Mouse (Mus musculus) cerebellum, adult 2 months (tissue): ENCODE measurements around the gene Sirpa. TPM values are rescaled to one million over a fixed set of nuclear protein-coding genes. Genes with fewer than 3 reads are reported as not detected.
A peak's percentile ranks its signal among the peaks of the same experiment; 100 is the strongest.

Experiments used
- DNase-seq, 2 experiments: peaks; one replicate each; pipeline ENCODE4 v3.0.0; 2021
- H3K27ac ChIP-seq: fragments of 200-500 bp; 2 replicates; pipeline ENCODE4 v1.5.1; 2012; ENCODE audit warnings: low read length, control low read depth, inconsistent platforms; ENCODE audit not compliant: insufficient read depth
- H3K27me3 ChIP-seq: fragments of 200-500 bp; 2 replicates; pipeline ENCODE4 v1.6.1; 2012; ENCODE audit warnings: inconsistent platforms, mild to moderate bottlenecking, low read length, moderate library complexity; ENCODE audit not compliant: control insufficient read depth, insufficient read depth
- H3K4me1 ChIP-seq: fragments of 200-500 bp; 2 replicates; pipeline ENCODE4 v1.6.1; 2011; ENCODE audit warnings: low read length; ENCODE audit not compliant: control insufficient read depth, insufficient read depth
- H3K4me3 ChIP-seq: fragments of 200-500 bp; replicated peaks from 2 replicates; pipeline ENCODE3; 2011; ENCODE audit warnings: mild to moderate bottlenecking, low read depth, low read length, control low read depth; ENCODE audit not compliant: insufficient read depth
- CTCF ChIP-seq: fragments of 200-500 bp; IDR thresholded peaks from 2 replicates; pipeline ENCODE4 v1.5.1; 2011; ENCODE audit warnings: low read depth, mild to moderate bottlenecking, control low read depth, low read length, moderate library complexity, borderline replicate concordance; ENCODE audit not compliant: insufficient read depth
- POLR2A ChIP-seq: fragments of 200-500 bp; IDR thresholded peaks from 2 replicates; pipeline ENCODE4 v1.6.1; 2011; ENCODE audit warnings: low read length, control low read depth, borderline replicate concordance; ENCODE audit not compliant: insufficient read depth
- WGBS: fragments of 180-500 bp; shearing (Covaris S2); methylation state at CpG from one replicate; pipeline ENCODE4 v1.1.7; 2018; 5-methylcytosine and 5-hydroxymethylcytosine counted together
- polyA plus RNA-seq: library from polyadenylated mRNA; depleted of rRNA; stranded (reverse); fragments of >200 nt; gene quantifications from 2 replicates; pipeline ENCODE4 v1.2.3, GENCODE M21; 2012

Sirpa gene
- polyA plus RNA-seq, 1 experiment, result 235 TPM

GRCm38 (mm10) chr2:129620881-129621280 is 28.2 kb downstream of the Sirpa start:
- 89% methylated on average over 5 of the region's 5 CpGs for WGBS
- Histone ChIP-seq H3K27ac (peak overlapping the region; percentile 51), H3K27me3 (no peaks in the 10 kb centered on the region), H3K4me3 (no peak overlapping the region), H3K4me1 (peaks cover 75% of the 10 kb centered on the region)
- TF ChIP-seq POLR2A (no peak), CTCF (no peak)
- no peak for DNase-seq

GRCm38 (mm10) chr2:129621654-129622490 is 29.2 kb downstream of the Sirpa start:
- peaks cover 74% of the 10 kb centered on the region for H3K4me1 ChIP-seq
- DNase-seq, result peak; percentile 62 to 82
- H3K27ac ChIP-seq, result no peak overlapping the region
- 50% methylated on average over 9 of the region's 9 CpGs for WGBS
- no peaks in the 10 kb centered on the region for H3K27me3 ChIP-seq
- no peak overlapping the region for H3K4me3 ChIP-seq
- no peak for TF ChIP-seq CTCF
- TF ChIP-seq POLR2A, result no peak

DNA sequence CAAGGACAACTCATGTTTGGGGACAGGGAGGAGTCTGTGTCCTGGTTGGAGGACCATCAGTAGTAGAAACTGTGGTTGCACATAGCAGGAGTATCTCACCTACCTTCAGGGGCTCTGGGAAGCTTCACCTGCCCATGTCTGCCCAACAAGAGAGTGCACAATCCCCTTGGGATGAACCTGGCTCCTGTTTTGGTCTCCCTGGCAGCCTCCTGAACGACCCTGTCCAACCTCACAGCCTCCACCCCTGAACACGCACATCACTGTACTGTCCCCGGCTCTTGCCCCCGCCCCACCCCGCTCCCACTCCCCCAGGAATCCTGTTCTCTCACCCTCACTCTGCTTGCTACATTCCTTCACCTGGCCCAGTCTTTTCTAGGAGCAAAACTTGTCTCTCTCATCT is 30.3 kb downstream of the Sirpa start:
- no peaks in the 10 kb centered on the region for H3K27me3 ChIP-seq
- 86% methylated on average over 5 of the region's 5 CpGs for WGBS
- peaks cover 67% of the 10 kb centered on the region for H3K4me1 ChIP-seq
- DNase-seq, result peak in 1 of 2 experiments; percentile 7
- no peak overlapping the region for H3K27ac ChIP-seq
- H3K4me3 ChIP-seq, result no peak overlapping the region
- TF ChIP-seq CTCF, result no peak
- no peak for TF ChIP-seq POLR2A

DNA sequence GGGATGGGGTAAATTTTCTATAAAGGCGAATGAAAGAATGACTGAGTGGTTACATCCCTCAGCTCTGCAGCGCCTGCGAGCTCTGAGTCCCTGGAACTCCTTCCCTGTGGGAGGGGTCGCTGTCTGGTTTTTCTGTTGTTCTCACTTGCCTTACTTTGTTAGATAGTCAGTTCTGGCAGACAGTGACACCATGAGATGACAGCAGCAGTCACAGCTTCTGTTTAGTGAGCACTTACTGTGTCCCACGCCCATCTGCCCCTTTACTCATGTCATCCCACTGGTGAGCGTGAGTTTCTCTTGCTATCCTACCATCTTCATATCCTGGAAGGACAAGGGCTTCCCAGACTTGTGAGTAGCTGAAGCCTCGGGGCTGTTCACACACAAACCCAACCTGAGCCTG is 31.1 kb downstream of the Sirpa start:
- WGBS, result 90% methylated on average over 7 of the region's 7 CpGs

GRCm38 (mm10) chr2:129624246-129624918 is 31.7 kb downstream of the Sirpa start:
- DNase-seq, result peak in 1 of 2 experiments; percentile 1
- WGBS, result 80% methylated on average over 13 of the region's 13 CpGs
- H3K27me3 ChIP-seq, result no peaks in the 10 kb centered on the region
- TF ChIP-seq POLR2A (no peak), CTCF (no peak)
- H3K4me1 ChIP-seq, result peaks cover 57% of the 10 kb centered on the region
- H3K27ac ChIP-seq, result no peak overlapping the region
- H3K4me3 ChIP-seq, result no peak overlapping the region

More for the DNA sequence above, 31.1 kb downstream of the Sirpa start:
- DNase-seq, result no peak
- Histone ChIP-seq H3K4me3 (no peak overlapping the region), H3K27ac (no peak overlapping the region), H3K4me1 (peaks cover 59% of the 10 kb centered on the region), H3K27me3 (no peaks in the 10 kb centered on the region)
- TF ChIP-seq CTCF (no peak), POLR2A (no peak)

DNA sequence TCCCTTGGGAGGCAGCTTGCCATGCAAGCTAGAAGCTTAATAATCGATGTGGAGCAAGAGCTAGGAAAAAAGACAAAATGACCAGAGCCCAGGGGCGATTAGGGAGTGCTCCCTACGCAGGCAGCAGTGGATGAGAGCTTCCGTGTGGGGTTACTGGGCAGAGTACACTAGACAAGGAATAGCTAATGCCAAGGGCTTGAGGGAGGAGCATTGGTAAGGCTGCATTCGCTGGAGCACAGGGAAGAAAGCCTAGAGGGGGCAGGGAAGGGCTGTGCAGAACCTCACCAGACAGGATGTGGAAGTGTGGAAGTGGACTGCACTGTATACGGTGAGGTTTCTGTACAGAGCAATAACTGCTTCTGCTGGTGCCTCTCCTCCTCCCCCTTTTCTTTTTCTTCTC is 32.3 kb downstream of the Sirpa start:
- H3K4me3 ChIP-seq, result no peak overlapping the region
- 72% methylated on average over 6 of the region's 6 CpGs for WGBS
- H3K27me3 ChIP-seq, result no peaks in the 10 kb centered on the region
- peaks cover 53% of the 10 kb centered on the region for H3K4me1 ChIP-seq
- H3K27ac ChIP-seq, result no peak overlapping the region
- TF ChIP-seq POLR2A (no peak), CTCF (no peak)
- DNase-seq, result no peak

- TF ChIP-seq POLR2A (no peak), CTCF (no peak)
- Histone ChIP-seq H3K4me3 (no peak overlapping the region), H3K4me1 (peaks cover 46% of the 10 kb centered on the region), H3K27me3 (no peaks in the 10 kb centered on the region), H3K27ac (no peak overlapping the region)
- no peak for DNase-seq
- 91% methylated on average over 4 of the region's 4 CpGs for WGBS
Observed at GRCm38 (mm10) chr2:129625845-129626244, 33.2 kb downstream of the Sirpa start.

DNA sequence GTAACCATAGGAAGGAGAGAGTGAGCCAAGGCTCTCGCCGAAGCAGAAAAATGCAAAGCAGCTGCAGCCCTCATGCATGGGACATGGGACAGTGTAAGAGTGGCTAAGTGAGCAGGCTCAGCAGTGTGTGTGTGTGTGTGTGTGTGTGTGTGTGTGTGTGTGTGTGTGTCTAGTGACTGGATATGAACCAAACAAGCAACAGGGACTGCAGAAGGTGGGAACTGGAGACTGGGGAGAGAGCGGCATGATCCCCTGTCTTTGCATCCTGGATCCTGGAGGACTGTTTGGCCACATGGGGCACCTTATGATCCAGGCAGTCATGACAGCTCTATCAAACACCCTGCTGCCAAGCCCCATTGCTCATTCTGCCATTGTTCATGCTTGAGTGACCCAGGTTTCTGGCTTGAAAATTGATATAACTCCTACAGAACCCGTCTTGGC is 34.0 kb downstream of the Sirpa start:
- Histone ChIP-seq H3K27me3 (no peaks in the 10 kb centered on the region), H3K27ac (no peak overlapping the region), H3K4me3 (no peak overlapping the region), H3K4me1 (peaks cover 40% of the 10 kb centered on the region)
- WGBS, result 15% methylated on average over 4 of the region's 4 CpGs
- peak; percentile 59 to 81 for DNase-seq
- no peak for TF ChIP-seq POLR2A
- peak; percentile 4; the same call in 1 of the 2 replicates for TF ChIP-seq CTCF

DNA sequence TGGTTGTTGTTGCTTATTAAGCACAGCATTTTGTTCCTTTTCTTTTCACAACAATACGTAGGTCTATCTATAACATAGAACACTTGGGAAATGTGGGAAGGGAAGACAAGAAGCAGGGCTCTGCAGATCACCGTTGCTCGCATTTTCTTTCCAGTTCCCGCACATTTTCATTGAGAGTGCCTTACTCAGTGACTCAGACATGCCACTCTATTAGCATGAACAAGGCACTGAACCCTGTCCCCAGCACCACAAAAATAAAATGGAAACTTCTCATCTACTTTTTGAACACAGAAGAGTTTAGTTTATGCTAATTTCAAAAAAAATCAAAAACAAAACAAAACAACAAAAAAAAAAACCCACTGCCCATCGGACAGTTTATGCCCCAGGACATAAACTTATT is 34.5 kb downstream of the Sirpa start:
- H3K4me3 ChIP-seq, result no peak overlapping the region
- H3K4me1 ChIP-seq, result peaks cover 35% of the 10 kb centered on the region
- H3K27ac ChIP-seq, result no peak overlapping the region
- WGBS, result 68% methylated on average over 5 of the region's 5 CpGs
- no peak for TF ChIP-seq CTCF
- no peak for DNase-seq
- no peaks in the 10 kb centered on the region for H3K27me3 ChIP-seq
